Mouse (Mus musculus): Measurements from ENCODE around the gene Pycr1.

DNA sequence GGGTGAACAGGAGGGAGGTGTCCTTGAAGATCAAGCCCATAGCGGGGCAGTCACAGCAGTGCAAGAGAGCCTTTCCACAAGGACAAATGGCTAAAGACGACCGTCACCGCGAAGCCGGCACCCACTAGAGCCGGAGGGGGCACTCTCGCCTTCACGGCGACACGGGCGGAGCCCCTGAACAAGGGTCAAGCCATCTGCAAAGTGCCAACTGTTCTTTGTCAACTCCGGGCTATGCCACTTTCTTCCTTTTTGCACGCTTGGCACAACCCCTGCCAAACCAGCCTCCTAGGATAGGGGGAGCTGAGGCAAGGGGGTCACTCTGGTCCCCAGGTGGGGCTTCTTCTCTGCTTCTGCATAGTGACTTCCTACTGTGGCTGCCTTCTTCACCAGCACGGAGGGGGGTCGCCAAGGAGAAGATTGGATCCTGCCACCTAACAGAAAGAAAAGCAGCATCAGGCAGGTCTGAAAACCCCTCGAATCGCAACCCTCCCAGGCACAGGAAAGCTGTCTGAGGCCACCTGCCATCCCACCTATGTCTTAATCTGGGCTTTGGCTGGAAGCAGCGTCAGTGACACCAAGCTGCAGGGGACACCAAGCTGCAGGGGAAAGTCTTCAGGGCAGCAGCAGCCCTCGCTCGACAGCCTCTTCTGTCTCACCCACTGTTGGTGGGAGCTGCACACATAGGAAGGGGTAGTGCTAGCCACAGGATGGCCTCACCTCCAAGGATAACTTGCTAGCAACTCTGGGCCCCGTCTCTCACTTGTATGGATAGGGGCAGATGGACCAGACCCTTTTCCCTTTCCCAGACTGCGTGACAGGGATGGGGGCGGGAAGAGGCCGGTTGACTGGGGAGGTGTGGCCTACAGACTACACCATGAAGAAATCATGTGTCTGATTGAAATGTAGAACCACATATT, 24.7 kb downstream of the Pycr1 start:
- TF ChIP-seq MAFK (IDR thresholded peaks at IDR 0.05; ENCODE audit: insufficient read depth, low read depth, low read length), result no peak
- no peak for TF ChIP-seq ZNF384 (IDR thresholded peaks at IDR 0.05; ENCODE audit: low read depth, low read length)
- no peak for TF ChIP-seq ZC3H11A (IDR thresholded peaks at IDR 0.05; ENCODE audit: borderline replicate concordance, low read depth, low read length)
- TF ChIP-seq CHD2 (IDR thresholded peaks at IDR 0.05; ENCODE audit: low read depth, low read length), result no peak
- TF ChIP-seq HCFC1 (IDR thresholded peaks at IDR 0.05; ENCODE audit: borderline replicate concordance, insufficient read depth, low read length), result no peak

Measured in ES-E14 (cell line).